Mouse (Mus musculus) mouse embryonic stem cell (cell line): ENCODE results near the gene Nudcd3.

Experiments used
- in situ Hi-C, 2 experiments: fragments of 300-500 bp; cut with MboI; formaldehyde crosslinking; loops; 1 replicate in 1 of 2; 3 replicates in 1 of 2; pipeline ENCODE4 v1.14.3; 2019 to 2020; ENCODE audit warnings: low sequenced_read_pairs in 2 of 2, low pct_unique_long_range_greater_than_20kb in 1 of 2, mixed read lengths in 1 of 2; ENCODE audit not compliant: unreplicated experiment in 1 of 2

Gene Nudcd3

GRCm38 (mm10) chr11:6180811-6181399 is 19.3 kb downstream of the Nudcd3 start:
- in situ Hi-C loops, result no loop called here

GRCm38 (mm10) chr11:6179194-6179593 is 21.0 kb downstream of the Nudcd3 start:
- in situ Hi-C loops, result no loop called here

GRCm38 (mm10) chr11:6178673-6179166 is 21.5 kb downstream of the Nudcd3 start:
- in situ Hi-C loops, result no loop called here

DNA sequence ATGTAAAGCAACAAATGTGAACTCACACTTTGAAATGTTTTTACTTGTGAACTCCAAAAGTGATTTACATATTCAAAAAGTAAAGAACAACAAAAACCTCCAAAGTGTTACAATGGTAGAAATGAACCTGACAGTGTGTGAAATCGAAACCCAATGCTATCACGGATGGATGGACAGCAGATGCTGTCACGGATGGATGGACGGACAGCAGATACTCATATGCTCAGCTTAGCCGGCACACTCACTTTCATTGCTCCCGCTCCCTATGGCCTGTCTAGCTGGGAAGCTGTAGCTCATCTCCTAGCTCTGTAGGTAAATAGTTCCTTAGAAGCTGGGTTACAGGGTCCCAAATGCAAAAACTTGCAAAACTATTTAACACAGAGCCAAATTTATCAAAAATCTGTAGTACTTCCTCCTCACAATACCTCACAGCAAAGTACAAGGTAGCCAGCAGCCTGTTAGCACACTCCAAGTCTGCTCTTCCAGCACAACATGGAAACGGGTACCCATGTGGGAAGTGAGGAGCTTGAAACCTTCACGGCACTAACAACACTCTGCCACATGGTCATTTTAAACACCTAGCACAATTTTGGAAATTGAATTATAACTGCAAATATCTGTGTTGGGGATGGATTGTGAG is 22.3 kb downstream of the Nudcd3 start:
- in situ Hi-C loops, result no loop called here

- in situ Hi-C loops, result no loop called here
Measured at GRCm38 (mm10) chr11:6175506-6175905, 24.7 kb downstream of the Nudcd3 start.

GRCm38 (mm10) chr11:6174719-6175118 is 25.5 kb downstream of the Nudcd3 start:
- in situ Hi-C loops, result no loop called here

DNA sequence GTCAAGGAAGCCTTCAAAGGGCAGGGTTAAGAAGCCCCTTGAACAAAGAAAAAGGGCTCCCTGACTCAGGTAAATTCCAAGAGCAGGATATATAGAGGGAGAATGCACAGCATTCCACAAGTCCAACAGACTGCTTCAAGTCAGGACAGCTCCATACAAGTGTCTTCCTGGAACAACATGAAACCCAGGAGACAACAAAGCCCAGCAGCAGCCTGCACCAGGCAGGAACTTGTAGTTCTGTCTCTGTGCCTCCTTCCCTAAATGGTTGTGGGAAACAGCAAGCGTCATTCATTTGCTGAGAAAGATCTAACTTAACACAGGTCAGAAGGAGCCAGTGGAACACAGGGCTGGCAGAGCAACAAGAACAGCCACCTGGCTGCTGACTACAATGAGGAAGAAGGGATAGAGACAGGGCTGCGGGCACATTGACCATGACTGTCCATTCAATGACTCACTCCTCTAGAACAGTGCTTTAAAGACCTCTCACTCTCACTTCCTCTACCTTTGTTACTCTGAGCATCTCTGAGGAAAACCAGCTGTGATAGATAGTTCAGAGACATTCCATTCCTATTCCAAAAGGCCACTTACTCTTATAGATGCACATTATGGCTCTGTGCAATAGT is 31.1 kb downstream of the Nudcd3 start:
- in situ Hi-C loops, result loop anchor here in 1 of 2 experiments (5.0 kb wide), 1 partner anchor 47 kb away; no protein-coding TSS in a partner anchor

DNA sequence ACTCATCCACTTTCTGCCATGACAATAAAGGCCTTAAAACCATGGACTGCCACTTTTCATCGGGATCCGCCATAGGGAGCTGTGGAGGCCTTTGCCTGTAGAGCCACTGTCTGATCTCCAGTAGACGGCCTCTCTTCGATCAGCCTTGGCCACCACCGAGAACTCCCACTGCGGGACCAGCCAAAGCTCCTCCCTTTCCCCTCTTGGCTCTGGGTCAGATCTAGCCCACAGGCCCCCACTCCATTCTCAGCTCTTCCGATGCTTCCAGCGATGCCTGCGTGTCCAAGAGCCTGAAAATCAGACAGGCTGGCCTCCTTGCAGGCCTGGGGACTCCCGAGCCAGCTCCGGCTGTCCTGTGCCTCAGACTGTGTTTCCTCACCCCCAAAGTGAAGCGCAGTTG is 33.9 kb downstream of the Nudcd3 start:
- in situ Hi-C loops, result loop anchor here in 1 of 2 experiments (5.0 kb wide), 1 partner anchor 44 kb away; no protein-coding TSS in a partner anchor

GRCm38 (mm10) chr11:6165391-6166081 is 34.7 kb downstream of the Nudcd3 start:
- in situ Hi-C loops, result loop anchor here in 1 of 2 experiments (5.0 kb wide), 1 partner anchor 43 kb away; no protein-coding TSS in a partner anchor

DNA sequence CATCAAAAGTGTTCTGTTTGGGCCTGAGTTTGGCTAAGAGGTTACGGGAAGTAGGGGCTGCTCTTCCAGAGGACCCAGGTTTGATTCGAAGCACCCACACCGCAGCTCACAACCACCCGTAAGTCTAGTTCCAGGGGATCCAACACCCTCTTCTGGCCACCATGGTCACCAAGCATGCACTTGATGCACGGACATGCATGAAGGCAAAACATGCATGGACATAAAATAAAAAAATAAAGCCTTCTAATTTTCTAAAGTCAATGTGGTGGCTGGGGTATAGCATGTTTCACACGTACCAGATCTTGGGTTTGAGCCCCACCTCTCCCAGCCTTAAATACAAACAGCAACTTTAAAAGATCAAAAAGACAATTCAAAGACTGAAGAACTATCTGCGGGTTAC is 35.4 kb downstream of the Nudcd3 start:
- in situ Hi-C loops, result loop anchor here in 1 of 2 experiments (5.0 kb wide), 1 partner anchor 42 kb away; no protein-coding TSS in a partner anchor

DNA sequence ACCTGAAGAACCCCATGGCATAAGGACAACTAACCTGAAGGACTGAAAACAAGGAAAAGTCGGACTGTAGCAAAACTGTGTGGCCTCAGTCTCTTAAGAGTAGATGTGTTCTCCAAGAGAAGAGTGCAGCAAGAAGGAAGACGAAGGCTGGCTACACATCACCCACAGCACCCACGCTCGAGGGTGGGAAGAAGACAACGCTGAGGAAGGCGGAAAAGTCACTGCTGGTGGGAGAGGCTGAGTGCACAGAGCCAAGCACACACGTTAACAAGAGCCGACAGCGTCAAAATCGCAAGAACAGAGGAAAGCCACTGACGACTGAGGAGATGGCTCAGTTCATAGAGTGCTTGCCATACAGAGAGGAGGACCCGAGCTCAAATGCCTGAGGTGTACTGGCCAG is 36.5 kb downstream of the Nudcd3 start:
- in situ Hi-C loops, result no loop called here

DNA sequence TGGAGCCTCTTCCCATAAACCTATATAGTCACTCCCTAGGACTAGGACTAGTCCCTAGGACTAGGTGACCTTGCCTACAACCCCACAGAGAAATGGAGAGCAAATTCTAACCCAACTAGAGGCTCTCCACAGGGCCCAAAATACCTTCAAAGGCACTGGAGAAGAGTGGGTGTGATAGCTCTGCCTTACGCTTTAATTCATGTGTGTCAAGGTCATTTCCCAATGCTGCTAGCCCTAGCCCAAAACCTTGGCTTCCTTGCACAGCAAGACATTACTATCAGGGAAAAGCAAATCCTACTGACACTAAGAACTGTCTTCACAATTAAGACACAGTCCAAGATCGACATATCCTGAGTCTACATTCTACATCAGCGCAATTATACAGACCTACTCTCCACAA is 37.2 kb downstream of the Nudcd3 start:
- in situ Hi-C loops, result no loop called here

GRCm38 (mm10) chr11:6161549-6161948 is 38.7 kb downstream of the Nudcd3 start:
- in situ Hi-C loops, result no loop called here

GRCm38 (mm10) chr11:6160663-6161271 is 39.4 kb downstream of the Nudcd3 start:
- in situ Hi-C loops, result no loop called here

- in situ Hi-C loops, result no loop called here
Measured at GRCm38 (mm10) chr11:6159704-6160275, 40.4 kb downstream of the Nudcd3 start.

DNA sequence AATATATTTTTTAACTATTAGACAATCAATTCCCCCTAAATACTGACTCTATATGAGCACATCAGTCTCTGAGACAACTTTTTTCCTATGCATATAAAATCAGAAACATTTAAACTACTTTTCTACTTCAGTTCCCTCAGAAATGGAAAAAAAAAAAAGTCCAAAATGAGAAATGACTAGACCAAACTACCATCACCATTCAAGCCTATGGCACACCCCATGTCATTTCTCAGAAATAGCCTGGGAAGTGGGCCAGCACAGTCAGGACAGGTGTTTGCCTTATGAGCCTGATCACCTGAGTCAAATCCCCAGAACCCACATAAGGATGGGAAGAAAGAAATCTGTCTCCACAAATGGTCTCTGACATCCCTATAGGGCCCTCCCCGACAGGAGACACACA is 41.7 kb downstream of the Nudcd3 start:
- in situ Hi-C loops, result no loop called here

DNA sequence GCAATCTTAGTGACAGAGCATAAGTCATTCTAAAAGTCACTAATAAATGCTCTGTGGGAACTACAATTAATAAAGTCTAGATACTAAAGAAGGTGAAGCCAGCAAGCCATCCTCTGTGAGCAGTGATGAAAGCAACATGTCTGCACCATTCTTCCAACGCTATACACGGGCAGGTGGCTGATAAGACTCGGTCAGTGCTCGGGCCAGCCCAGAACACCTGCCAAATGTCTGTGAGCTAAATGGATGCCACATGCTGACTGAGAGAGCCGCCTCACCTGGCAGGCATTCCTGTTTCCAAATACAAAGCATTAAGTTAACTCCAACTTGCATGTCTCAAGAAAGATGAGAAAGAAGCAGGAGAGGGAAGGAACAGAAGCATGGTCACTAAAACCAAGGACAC is 43.1 kb downstream of the Nudcd3 start:
- in situ Hi-C loops, result no loop called here

DNA sequence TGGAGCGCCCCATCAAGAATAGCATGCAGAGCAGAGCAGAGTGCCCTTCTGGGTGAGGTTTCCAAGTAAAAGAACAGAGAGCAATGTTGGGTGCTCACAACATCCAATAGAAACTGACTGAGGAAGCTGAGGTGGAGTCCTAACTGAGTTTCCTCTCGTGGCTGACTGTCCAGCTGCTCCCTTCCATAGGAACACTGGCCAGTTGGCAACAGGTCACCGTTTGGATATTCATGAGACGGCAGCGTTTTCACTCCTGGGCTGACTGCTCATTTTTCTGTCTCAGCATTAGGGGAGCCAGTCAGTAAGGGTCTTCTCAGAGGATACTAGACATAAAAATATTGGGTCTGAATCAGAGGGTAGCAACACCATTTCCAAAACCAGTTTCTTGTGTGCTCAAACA is 43.6 kb downstream of the Nudcd3 start:
- in situ Hi-C loops, result no loop called here
